Mouse (Mus musculus) liver, embryonic 13.5 days (tissue): ENCODE measurements around the gene Adgrf1. TPM values are rescaled to one million over a fixed set of nuclear protein-coding genes. Genes with fewer than 3 reads are reported as not detected.

Experiments used
- ATAC-seq: fragments of 200-750 bp; cut with Nextera tagmentation; 2 replicates; pipeline ENCODE4 v1.8.0; 2017; ENCODE audit warnings: low read depth, mild to moderate bottlenecking, moderate number of reproducible peaks, moderate library complexity
- DNase-seq: peaks from one replicate; pipeline ENCODE4 v3.0.0; 2022
- H3K27ac ChIP-seq: fragments of 300-500 bp; sonication (generic); 2 replicates; pipeline ENCODE4 v1.5.1; 2015; ENCODE audit warnings: moderate library complexity, mild to moderate bottlenecking, inconsistent platforms
- H3K27me3 ChIP-seq: fragments of 300-500 bp; sonication (generic); 2 replicates; pipeline ENCODE4 v1.6.1; 2015; ENCODE audit warnings: mild to moderate bottlenecking, inconsistent platforms
- H3K36me3 ChIP-seq: fragments of 300-500 bp; sonication (generic); 2 replicates; pipeline ENCODE4 v1.6.1; 2015; ENCODE audit warnings: mild to moderate bottlenecking, inconsistent platforms
- H3K4me1 ChIP-seq: fragments of 300-500 bp; sonication (generic); replicated peaks from 2 replicates; pipeline ENCODE4 v1.6.1; 2015; ENCODE audit warnings: inconsistent platforms
- H3K4me2 ChIP-seq: fragments of 300-500 bp; sonication (generic); 2 replicates; pipeline ENCODE4 v1.6.1; 2015; ENCODE audit warnings: inconsistent platforms, mild to moderate bottlenecking, moderate library complexity
- H3K4me3 ChIP-seq: fragments of 300-500 bp; sonication (generic); replicated peaks from 2 replicates; pipeline ENCODE4 v1.5.1; 2015; ENCODE audit warnings: mild to moderate bottlenecking, inconsistent platforms
- H3K9ac ChIP-seq: fragments of 300-500 bp; sonication (generic); 2 replicates; pipeline ENCODE4 v1.6.1; 2015; ENCODE audit warnings: mild to moderate bottlenecking, inconsistent platforms
- H3K9me3 ChIP-seq: fragments of 300-500 bp; sonication (generic); replicated peaks from 2 replicates; pipeline ENCODE4 v1.6.1; 2016; ENCODE audit warnings: inconsistent platforms
- WGBS: fragments of 180-500 bp; shearing (Covaris S2); methylation state at CpG from one replicate; pipeline ENCODE4 v1.1.7; 2015; ENCODE audit not compliant: insufficient replicate concordance; 5-methylcytosine and 5-hydroxymethylcytosine counted together
- polyA plus RNA-seq: library from polyadenylated mRNA; unstranded; fragments of >200 nt; fragmentation: Nextera tagmentation; extraction: Ambion mirVana; gene quantifications from 2 replicates; pipeline ENCODE4 v1.2.1, GENCODE M21; 2015

Adgrf1 gene
- polyA plus RNA-seq, 1 experiment from 2014 or later: 0.16 TPM

DNA sequence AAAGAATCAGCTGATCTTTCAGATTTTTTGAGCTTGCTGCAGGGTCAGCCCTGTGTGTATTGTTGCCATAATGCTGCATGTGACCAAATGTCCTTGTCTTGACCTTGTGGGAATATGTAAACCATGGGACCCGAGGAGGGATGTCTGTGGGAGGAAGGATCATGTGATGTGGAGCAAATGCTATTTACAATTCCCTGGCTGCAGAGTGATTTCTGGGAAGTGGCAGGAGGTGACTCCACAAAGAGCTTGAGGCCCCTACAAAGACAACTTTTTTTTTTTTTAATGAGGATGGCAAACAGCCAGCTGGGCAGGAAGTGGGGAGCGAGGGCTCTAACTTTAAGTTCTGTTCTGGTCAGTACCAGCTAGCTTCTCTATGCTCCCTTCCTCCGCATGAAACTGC, 20.5 kb upstream of the Adgrf1 start:
- H3K9me3 ChIP-seq: no peaks in the 10 kb centered on the region
- DNase-seq: no peak
- no peaks in the 10 kb centered on the region for H3K27me3 ChIP-seq
- ATAC-seq: no peak
- H3K27ac ChIP-seq: no peak overlapping the region
- H3K4me1 ChIP-seq: no peaks in the 10 kb centered on the region
- no peak overlapping the region for H3K9ac ChIP-seq
- H3K36me3 ChIP-seq: no peaks in the 10 kb centered on the region
- WGBS: 34% methylated on average over 3 of the region's 3 CpGs
- no peak overlapping the region for H3K4me2 ChIP-seq
- no peak overlapping the region for H3K4me3 ChIP-seq

DNA sequence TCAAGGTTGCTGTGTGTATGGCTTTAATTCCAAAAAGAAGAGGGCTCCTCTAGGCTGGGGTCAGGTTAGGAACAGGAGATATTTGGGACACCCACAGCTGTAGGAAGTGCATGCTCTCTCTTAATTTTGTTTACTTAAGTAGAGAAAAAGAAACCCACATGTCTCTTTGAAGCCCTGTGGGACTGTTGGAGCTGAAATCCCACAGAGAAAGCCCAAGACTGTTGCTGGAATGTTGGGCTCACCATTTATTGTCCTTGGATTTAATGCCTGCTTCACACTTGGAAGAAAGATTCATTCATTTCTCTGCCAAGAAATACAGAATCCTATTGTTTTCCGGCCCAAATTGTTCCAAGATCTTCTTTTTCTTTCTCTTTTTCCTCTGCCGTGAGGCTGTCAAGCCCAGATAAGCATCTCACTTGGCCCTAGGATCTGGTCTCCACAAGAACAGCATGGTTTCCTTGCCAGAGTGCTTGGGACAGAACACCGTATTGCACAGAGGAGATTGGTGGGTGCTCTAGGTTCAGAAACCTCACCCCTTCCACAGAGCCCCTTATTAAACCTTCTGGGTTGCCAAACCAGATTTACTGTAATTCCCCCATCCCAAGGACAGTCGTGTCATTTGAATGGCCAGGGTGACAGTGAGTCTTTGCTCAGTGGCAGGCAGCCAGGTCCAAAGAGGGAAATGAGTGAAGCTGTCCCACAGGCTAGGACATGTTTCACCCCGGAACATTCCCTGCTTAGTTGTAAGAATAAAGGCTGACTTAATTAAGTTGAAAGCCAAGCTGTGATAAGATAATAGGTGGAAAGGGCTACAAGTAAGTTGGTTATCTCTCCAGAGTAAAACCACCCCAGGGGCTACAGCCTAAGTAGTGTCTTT, 18.6 kb upstream of the Adgrf1 start:
- WGBS: 40% methylated on average over 5 of the region's 5 CpGs
- Histone ChIP-seq H3K4me2 (no peak overlapping the region), H3K27me3 (no peaks in the 10 kb centered on the region), H3K36me3 (no peaks in the 10 kb centered on the region), H3K9me3 (no peaks in the 10 kb centered on the region), H3K4me3 (no peak overlapping the region), H3K9ac (no peak overlapping the region), H3K4me1 (no peaks in the 10 kb centered on the region), H3K27ac (no peak overlapping the region)
- ATAC-seq: no peak
- no peak for DNase-seq

DNA sequence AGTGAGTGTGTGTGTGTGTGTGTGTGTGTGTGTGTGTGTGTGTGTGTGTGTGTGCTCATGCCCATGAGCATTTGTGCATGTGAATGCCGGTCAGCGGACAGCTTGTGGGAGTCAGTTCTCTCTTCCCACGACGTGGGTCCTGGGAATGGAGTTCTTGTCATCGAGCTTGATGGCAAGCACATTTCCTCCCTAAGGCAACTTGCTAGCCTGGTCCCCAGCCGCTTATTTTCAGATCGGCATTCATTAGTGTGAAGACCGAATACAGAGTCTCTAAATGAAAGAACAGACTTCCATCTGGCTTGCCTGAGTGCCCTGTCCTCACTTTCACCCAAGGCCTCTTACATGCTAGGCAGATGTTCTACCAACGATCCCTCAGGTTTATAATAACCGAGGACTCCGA, 17.3 kb upstream of the Adgrf1 start:
- no peak overlapping the region for H3K4me2 ChIP-seq
- H3K4me1 ChIP-seq: no peaks in the 10 kb centered on the region
- no peak overlapping the region for H3K9ac ChIP-seq
- DNase-seq: no peak
- 79% methylated on average over 11 of the region's 11 CpGs for WGBS
- H3K36me3 ChIP-seq: no peaks in the 10 kb centered on the region
- no peaks in the 10 kb centered on the region for H3K27me3 ChIP-seq
- ATAC-seq: no peak
- H3K27ac ChIP-seq: no peak overlapping the region
- no peaks in the 10 kb centered on the region for H3K9me3 ChIP-seq
- no peak overlapping the region for H3K4me3 ChIP-seq

DNA sequence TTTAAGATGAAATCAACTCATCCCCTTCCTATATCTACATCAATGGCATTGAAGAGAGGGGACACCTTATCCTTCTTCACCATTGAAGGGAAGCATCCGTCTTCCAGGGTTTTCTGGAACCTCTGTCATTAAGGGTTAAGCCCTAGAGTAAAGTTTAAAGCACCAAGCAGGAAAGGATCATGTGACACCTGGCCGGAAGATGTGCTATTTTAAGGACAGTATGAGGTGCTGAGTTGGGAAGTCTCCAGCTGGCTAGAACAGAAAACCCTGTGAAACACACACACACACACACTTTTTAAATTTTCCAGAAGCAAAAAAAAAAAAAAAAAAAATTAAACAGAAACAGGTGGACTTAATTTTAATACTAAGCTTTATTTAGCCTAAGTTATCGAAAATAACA, 15.9 kb upstream of the Adgrf1 start:
- H3K9ac ChIP-seq: no peak overlapping the region
- ATAC-seq (no peak), DNase-seq (no peak)
- no peak overlapping the region for H3K27ac ChIP-seq
- no peaks in the 10 kb centered on the region for H3K27me3 ChIP-seq
- no peaks in the 10 kb centered on the region for H3K9me3 ChIP-seq
- no peaks in the 10 kb centered on the region for H3K36me3 ChIP-seq
- no peak overlapping the region for H3K4me3 ChIP-seq
- 34% methylated on average over 3 of the region's 3 CpGs for WGBS
- H3K4me2 ChIP-seq: no peak overlapping the region
- no peaks in the 10 kb centered on the region for H3K4me1 ChIP-seq

GRCm38 (mm10) chr17:43256536-43257135, 13.5 kb upstream of the Adgrf1 start:
- WGBS: 48% methylated on average over 12 of the region's 12 CpGs
- Histone ChIP-seq H3K27ac (no peak overlapping the region), H3K36me3 (no peaks in the 10 kb centered on the region), H3K9me3 (no peaks in the 10 kb centered on the region), H3K9ac (no peak overlapping the region), H3K4me2 (no peak overlapping the region), H3K27me3 (no peaks in the 10 kb centered on the region), H3K4me3 (no peak overlapping the region), H3K4me1 (no peaks in the 10 kb centered on the region)
- DNase-seq (no peak), ATAC-seq (no peak)

- WGBS: 30% methylated on average over 1 of the region's 1 CpGs
- ATAC-seq: no peak
- H3K9ac ChIP-seq: no peak overlapping the region
- no peak overlapping the region for H3K27ac ChIP-seq
- H3K4me3 ChIP-seq: no peak overlapping the region
- H3K9me3 ChIP-seq: no peaks in the 10 kb centered on the region
- no peaks in the 10 kb centered on the region for H3K27me3 ChIP-seq
- H3K4me1 ChIP-seq: no peaks in the 10 kb centered on the region
- H3K36me3 ChIP-seq: no peaks in the 10 kb centered on the region
- no peak for DNase-seq
- no peak overlapping the region for H3K4me2 ChIP-seq
Measured at GRCm38 (mm10) chr17:43257699-43258098, 12.4 kb upstream of the Adgrf1 start.

- Histone ChIP-seq H3K27me3 (no peaks in the 10 kb centered on the region), H3K4me2 (no peak overlapping the region), H3K4me1 (peaks cover 4% of the 10 kb centered on the region; the same call in 1 of the 2 replicates), H3K4me3 (no peak overlapping the region), H3K9ac (no peak overlapping the region), H3K27ac (no peak overlapping the region), H3K36me3 (no peaks in the 10 kb centered on the region), H3K9me3 (no peaks in the 10 kb centered on the region; the same call in 1 of the 2 replicates)
- DNase-seq (no peak), ATAC-seq (no peak)
- WGBS: 46% methylated on average over 5 of the region's 5 CpGs
Measured at GRCm38 (mm10) chr17:43261937-43262336, 8.2 kb upstream of the Adgrf1 start.

DNA sequence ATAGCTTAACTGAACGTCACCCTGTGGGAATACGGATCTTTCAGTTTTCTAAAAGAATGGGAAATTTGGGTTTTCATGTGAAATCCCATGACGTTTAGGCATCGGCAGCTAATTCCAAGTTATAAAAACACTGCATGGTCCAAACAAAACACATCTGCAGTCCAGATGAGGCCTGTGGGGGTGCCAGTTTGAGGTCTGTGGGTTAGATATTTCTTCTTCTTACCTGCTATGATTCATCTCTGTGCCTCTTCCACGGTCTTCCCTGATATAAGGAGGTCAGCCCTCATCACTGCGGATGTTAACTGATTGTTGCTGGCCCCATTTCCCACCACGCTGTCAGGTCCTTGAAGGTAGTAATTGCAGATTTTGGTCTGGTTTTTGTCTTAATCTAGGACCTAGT, 5.4 kb upstream of the Adgrf1 start:
- WGBS: 71% methylated on average over 7 of the region's 7 CpGs
- ATAC-seq: no peak
- H3K27ac ChIP-seq: no peak overlapping the region
- no peak overlapping the region for H3K9ac ChIP-seq
- H3K4me2 ChIP-seq: no peak overlapping the region
- H3K27me3 ChIP-seq: no peaks in the 10 kb centered on the region
- no peaks in the 10 kb centered on the region for H3K36me3 ChIP-seq
- no peak for DNase-seq
- H3K4me1 ChIP-seq: peaks cover 4% of the 10 kb centered on the region
- no peaks in the 10 kb centered on the region; the same call in 1 of the 2 replicates for H3K9me3 ChIP-seq
- H3K4me3 ChIP-seq: no peak overlapping the region

- Histone ChIP-seq H3K9me3 (no peaks in the 10 kb centered on the region; the same call in 1 of the 2 replicates), H3K27me3 (no peaks in the 10 kb centered on the region), H3K9ac (no peak overlapping the region), H3K4me1 (peaks cover 9% of the 10 kb centered on the region), H3K4me2 (peak overlapping the region; percentile 22; the same call in 1 of the 2 replicates), H3K36me3 (no peaks in the 10 kb centered on the region), H3K27ac (no peak overlapping the region), H3K4me3 (no peak overlapping the region)
- peak; percentile 47 for DNase-seq
- ATAC-seq: 0 out of 2 replicates have a peak, but pooled peaks have one; percentile 34
- WGBS: 21% methylated on average over 26 of the region's 26 CpGs
Measured at GRCm38 (mm10) chr17:43265178-43265837, 4.8 kb upstream of the Adgrf1 start.

- Histone ChIP-seq H3K9ac (no peak overlapping the region), H3K27ac (no peak overlapping the region), H3K4me3 (no peak overlapping the region), H3K36me3 (no peaks in the 10 kb centered on the region), H3K4me2 (no peak overlapping the region), H3K27me3 (no peaks in the 10 kb centered on the region), H3K4me1 (peaks cover 9% of the 10 kb centered on the region), H3K9me3 (no peaks in the 10 kb centered on the region; the same call in 1 of the 2 replicates)
- ATAC-seq (no peak), DNase-seq (no peak)
- 84% methylated on average over 6 of the region's 6 CpGs for WGBS
Measured at GRCm38 (mm10) chr17:43265944-43266343, 4.2 kb upstream of the Adgrf1 start.

- ATAC-seq: no peak
- Histone ChIP-seq H3K4me3 (no peak overlapping the region), H3K9me3 (no peaks in the 10 kb centered on the region; the same call in 1 of the 2 replicates), H3K9ac (no peak overlapping the region), H3K36me3 (no peaks in the 10 kb centered on the region), H3K27me3 (no peaks in the 10 kb centered on the region), H3K4me1 (peaks cover 9% of the 10 kb centered on the region), H3K4me2 (no peak overlapping the region), H3K27ac (no peak overlapping the region)
- WGBS: 63% methylated on average over 2 of the region's 2 CpGs
- DNase-seq: no peak
Measured at GRCm38 (mm10) chr17:43266636-43267035, 3.5 kb upstream of the Adgrf1 start.
